Mouse (Mus musculus) adipose tissue, adult 10 weeks (tissue): ENCODE results near the gene Pdzrn3. TPM values are rescaled to one million over a fixed set of nuclear protein-coding genes. Genes with fewer than 3 reads are reported as not detected.

Experiments used
- polyA plus RNA-seq: library from polyadenylated mRNA; stranded (reverse); fragments of 350-450 nt; fragmentation: Illumina TruSeq; extraction: RNeasy Lipid Tissue Mini Kit (QIAGEN cat#74804); gene quantifications from one replicate; pipeline ENCODE4 v1.2.3, GENCODE M21; 2014; ENCODE audit warnings: low read depth, low replicate concordance

Pdzrn3 gene
- polyA plus RNA-seq = 11.5 TPM

DNA sequence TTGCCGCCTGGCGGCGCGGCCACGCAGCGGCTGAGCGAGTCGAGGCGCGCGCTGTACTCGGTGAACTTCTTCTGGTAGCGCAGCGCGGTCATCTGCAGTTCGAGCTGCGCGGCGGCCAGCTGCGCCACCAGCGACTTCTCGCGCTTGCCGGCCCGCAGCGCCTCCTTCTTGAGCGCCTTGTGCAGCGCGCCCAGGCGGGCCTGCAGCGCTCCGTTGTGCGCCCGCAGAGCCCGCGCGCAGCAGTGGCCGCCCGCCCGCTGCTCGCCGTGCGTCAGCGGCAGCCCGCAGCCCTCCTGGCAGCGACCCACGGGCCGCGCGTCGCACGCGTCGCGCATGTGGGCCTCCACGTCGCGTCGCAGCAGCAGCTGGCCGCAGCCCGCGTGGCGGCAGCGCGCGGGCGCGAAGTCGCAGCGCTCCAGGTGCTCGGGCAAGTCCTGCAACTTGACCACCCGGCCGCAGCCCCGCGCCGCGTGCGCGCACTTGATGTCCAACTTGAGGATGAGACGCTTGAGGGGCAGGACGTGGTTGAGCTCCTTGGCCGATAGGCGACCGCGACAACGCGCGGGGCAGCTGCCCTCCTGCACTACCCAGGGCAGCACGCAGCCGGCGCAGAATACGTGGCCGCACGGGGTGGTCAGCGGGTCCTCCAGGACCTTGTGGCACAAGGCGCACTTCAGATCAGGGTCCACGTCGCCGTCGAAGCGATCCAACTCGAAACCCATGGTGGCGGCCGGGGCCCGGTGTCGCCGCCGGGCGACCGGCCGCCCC is at the start of gene Pdzrn3:
TSS of gene Pdzrn3 (minus strand) at position 731 of the 768 bp plus-strand sequence.

